In genomic region chr10:127534036-127534928, GRCm38 (mm10) we compare ENCODE assay signal across 8 mouse cellular contexts. TPM values are rescaled to one million over a fixed set of nuclear protein-coding genes. Genes with fewer than 3 reads are reported as not detected.
DNase-seq lines count a peak whose midpoint lies in the region; ATAC-seq lines count a peak whose summit lies in the region.

Nxph4 (minus strand) TSS chr10:127534559.

- no peaks in the 10 kb centered on the region for H3K9me3 ChIP-seq in lung, embryonic 15.5 days
- H3K9me3 ChIP-seq in hindbrain, embryonic 16.5 days (ENCODE audit: control insufficient read depth, low read length): no peaks in the 10 kb centered on the region
- no peaks in the 10 kb centered on the region for H3K9me3 ChIP-seq in liver, embryonic 13.5 days (replicated peaks)

- peaks cover 9% of the 10 kb centered on the region for H3K36me3 ChIP-seq in lung, embryonic 15.5 days
- peaks cover 4% of the 10 kb centered on the region for H3K36me3 ChIP-seq in hindbrain, embryonic 16.5 days (ENCODE audit: control insufficient read depth, insufficient read depth, low read length)
- H3K36me3 ChIP-seq in liver, embryonic 13.5 days: peaks cover 5% of the 10 kb centered on the region

- H3K4me3 ChIP-seq in lung, embryonic 15.5 days: peak within 1 kb of the TSS; percentile 38
- peak within 1 kb of the TSS; percentile 51 for H3K4me3 ChIP-seq in brown adipose tissue, adult 24 weeks (ENCODE audit: insufficient read depth, low read depth, low read length)
- H3K4me3 ChIP-seq in hindbrain, embryonic 16.5 days (ENCODE audit: low read length): peak within 1 kb of the TSS; percentile 69
- peak within 1 kb of the TSS; percentile 42 for H3K4me3 ChIP-seq in liver, embryonic 13.5 days (replicated peaks)

- DNase-seq in lung, postnatal 10 days: no peak
- DNase-seq in liver, embryonic 13.5 days: no peak
- peak; percentile 42 for DNase-seq in yolk sac, embryonic 10.5 days (ENCODE audit: low spot score)
- no peak for DNase-seq in gastrocnemius, postnatal 4 days (ENCODE audit: low spot score in 2 of 2)

- WGBS in lung, embryonic 15.5 days: 0% methylated on average over 61 of the region's 78 CpGs
- 2% methylated on average over 52 of the region's 78 CpGs for WGBS in hindbrain, embryonic 16.5 days
- under 1% methylated on average over 66 of the region's 78 CpGs for WGBS in liver, embryonic 13.5 days (ENCODE audit: insufficient replicate concordance)

- ATAC-seq in lung, embryonic 15.5 days (ENCODE audit: borderline replicate concordance, extremely low read depth, low FRiP score, low TSS enrichment): peak; percentile 24; the same call in 1 of the 2 replicates
- ATAC-seq in hindbrain, embryonic 16.5 days: peak; percentile 18
- peak; percentile 8; the same call in 1 of the 2 replicates for ATAC-seq in liver, embryonic 13.5 days (ENCODE audit: low read depth)
- ATAC-seq in activated CD4-positive, CD25-positive, alpha-beta regulatory T cell, adult 4 months: no peak

- H3K27me3 ChIP-seq in lung, embryonic 15.5 days: peaks cover 79% of the 10 kb centered on the region
- H3K27me3 ChIP-seq in hindbrain, embryonic 16.5 days (replicated peaks; ENCODE audit: control insufficient read depth, insufficient read depth, low read length): peaks cover 7% of the 10 kb centered on the region
- H3K27me3 ChIP-seq in liver, embryonic 13.5 days: peaks cover 87% of the 10 kb centered on the region

- peak within 1 kb of the TSS; percentile 21 for H3K9ac ChIP-seq in lung, embryonic 15.5 days
- H3K9ac ChIP-seq in hindbrain, embryonic 16.5 days (ENCODE audit: low read depth, low read length): peak within 1 kb of the TSS; percentile 81
- H3K9ac ChIP-seq in liver, embryonic 13.5 days: no peak within 1 kb of the TSS

- H3K4me2 ChIP-seq in lung, embryonic 15.5 days: peak within 1 kb of the TSS; percentile 84
- H3K4me2 ChIP-seq in hindbrain, embryonic 16.5 days (ENCODE audit: low read length): peak within 1 kb of the TSS; percentile 94
- H3K4me2 ChIP-seq in liver, embryonic 13.5 days: peak within 1 kb of the TSS; percentile 59

- H3K27ac ChIP-seq in lung, embryonic 15.5 days: no peak within 1 kb of the TSS
- H3K27ac ChIP-seq in brown adipose tissue, adult 24 weeks (replicated peaks; ENCODE audit: low read depth, low read length): no peak within 1 kb of the TSS
- H3K27ac ChIP-seq in hindbrain, embryonic 16.5 days (ENCODE audit: low read depth, low read length): peak within 1 kb of the TSS; percentile 75
- H3K27ac ChIP-seq in liver, embryonic 13.5 days: no peak within 1 kb of the TSS

- peaks cover 26% of the 10 kb centered on the region for H3K4me1 ChIP-seq in lung, embryonic 15.5 days
- H3K4me1 ChIP-seq in brown adipose tissue, adult 24 weeks (ENCODE audit: control insufficient read depth, insufficient read depth, insufficient read length, low read length): peaks cover 4% of the 10 kb centered on the region; the same call in 1 of the 2 replicates
- H3K4me1 ChIP-seq in hindbrain, embryonic 16.5 days (ENCODE audit: control insufficient read depth, insufficient read depth, low read depth, low read length): peaks cover 56% of the 10 kb centered on the region
- H3K4me1 ChIP-seq in liver, embryonic 13.5 days (replicated peaks): peaks cover 13% of the 10 kb centered on the region

RNA-seq across cellular contexts. Expression of gene Nxph4, which starts in this region (rescaled TPM):
- 1.3 and 1.9 TPM in 2 replicates for polyA plus RNA-seq in lung, embryonic 15.5 days (2015; fragmentation: Nextera tagmentation; extraction: Ambion mirVana)
- not detected in 2 replicates for polyA plus RNA-seq in brown adipose tissue, adult 24 weeks (2012; ENCODE audit: insufficient read depth, insufficient read length, missing spikeins)
- 129 and 136 TPM in 2 replicates for polyA plus RNA-seq in hindbrain, embryonic 16.5 days (2015; fragmentation: Nextera tagmentation; extraction: Ambion mirVana)
- 0.13 TPM in 2 replicates for polyA plus RNA-seq in liver, embryonic 13.5 days (2015; fragmentation: Nextera tagmentation; extraction: Ambion mirVana)
- polyA plus RNA-seq in activated CD4-positive, CD25-positive, alpha-beta regulatory T cell, adult 4 months (2017; shearing (Covaris generic)): not detected
- 1 to 10 TPM; 1.9 to 2.2 TPM for total RNA-seq in gastrocnemius, postnatal 4 days (2021)

Comparison
In these comparisons a context has a peak if more than half of its experiments do, and no peak if none do; other contexts are left out.
1. RNA of gene Nxph4 (polyA plus RNA-seq): 129 to 136 TPM in hindbrain, embryonic 16.5 days; 1.3 to 1.9 TPM in lung, embryonic 15.5 days, 0.13 TPM in liver, embryonic 13.5 days, not detected in brown adipose tissue, adult 24 weeks and not detected in activated CD4-positive, CD25-positive, alpha-beta regulatory T cell, adult 4 months; every median in the first group is over 10 times any median in the second.
2. Peak in ATAC-seq, H3K4me3 ChIP-seq and H3K4me2 ChIP-seq in liver, embryonic 13.5 days; RNA of the gene not detected or under 1 TPM.
3. Peak in every context shown above with its lines, with median percentiles within 50 percentile points of each other: H3K4me2 ChIP-seq and H3K4me3 ChIP-seq.